Mouse (Mus musculus) thymus, postnatal 25 days (tissue): ENCODE measurements around the gene Tnr.
A peak's percentile ranks its signal among the peaks of the same experiment; 100 is the strongest.

Experiments
- DNase-seq: peaks from one replicate; pipeline ENCODE4 v3.0.0; 2022

The Tnr gene

DNA sequence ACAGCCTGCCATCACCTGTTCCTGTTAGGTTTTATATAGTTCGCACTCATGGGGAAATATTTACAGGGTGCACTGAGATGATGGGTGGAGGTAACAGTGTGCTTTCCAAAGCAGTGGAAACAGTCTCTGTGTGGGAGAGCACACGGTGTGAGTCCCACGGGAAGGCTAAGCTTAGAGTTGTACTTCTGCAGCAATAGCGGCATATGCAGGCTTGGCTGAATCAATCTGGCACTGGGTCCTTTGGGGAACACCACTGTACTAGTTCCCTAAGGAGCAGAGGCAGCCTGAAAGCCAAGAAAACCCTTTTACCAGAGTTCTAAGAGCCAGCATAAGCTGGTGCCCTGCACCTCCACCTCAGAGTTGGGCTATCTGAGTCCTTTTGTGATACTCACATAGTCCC lies 115.8 kb downstream of the Tnr start:
- no peak for DNase-seq

DNA sequence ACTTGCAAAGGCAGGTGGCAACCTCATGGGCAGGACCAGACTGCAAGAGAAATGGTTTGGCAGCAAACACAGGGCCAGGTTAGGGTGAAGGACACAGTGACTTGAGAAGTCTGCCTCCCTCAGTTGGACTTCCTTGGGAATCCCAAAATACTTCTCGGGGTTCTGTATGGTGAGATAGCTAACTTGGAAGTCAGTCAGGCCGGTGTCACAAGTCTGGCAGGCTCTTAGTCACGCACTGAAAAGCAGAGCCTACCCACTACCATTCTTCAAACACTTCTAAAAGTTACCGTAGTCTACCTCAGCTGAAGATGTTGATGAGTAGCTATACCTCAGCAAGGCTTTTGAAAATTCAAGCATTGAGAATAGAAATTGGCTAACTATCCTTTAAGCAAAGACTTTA lies 122.2 kb downstream of the Tnr start:
- no peak for DNase-seq

DNA sequence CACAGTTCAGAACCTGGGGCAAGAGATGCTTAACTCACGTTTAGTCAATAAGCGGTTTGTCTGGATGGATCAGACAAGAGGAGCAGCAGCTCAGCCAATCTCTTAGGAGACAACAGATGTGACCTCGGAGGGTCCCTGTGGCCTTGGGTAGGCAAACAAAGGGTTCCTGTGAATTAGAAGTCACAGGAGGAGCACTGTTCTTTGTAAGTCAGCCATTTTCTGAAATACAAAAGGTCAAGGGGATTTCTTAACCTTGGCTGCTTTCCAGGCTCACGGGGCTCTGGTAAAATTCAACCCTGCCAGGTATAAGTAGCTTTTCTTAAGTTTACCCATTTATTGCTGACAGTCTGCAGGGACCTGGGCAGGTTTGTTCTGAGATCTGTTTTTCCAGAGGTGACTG lies 126.9 kb downstream of the Tnr start:
- DNase-seq: no peak

DNA sequence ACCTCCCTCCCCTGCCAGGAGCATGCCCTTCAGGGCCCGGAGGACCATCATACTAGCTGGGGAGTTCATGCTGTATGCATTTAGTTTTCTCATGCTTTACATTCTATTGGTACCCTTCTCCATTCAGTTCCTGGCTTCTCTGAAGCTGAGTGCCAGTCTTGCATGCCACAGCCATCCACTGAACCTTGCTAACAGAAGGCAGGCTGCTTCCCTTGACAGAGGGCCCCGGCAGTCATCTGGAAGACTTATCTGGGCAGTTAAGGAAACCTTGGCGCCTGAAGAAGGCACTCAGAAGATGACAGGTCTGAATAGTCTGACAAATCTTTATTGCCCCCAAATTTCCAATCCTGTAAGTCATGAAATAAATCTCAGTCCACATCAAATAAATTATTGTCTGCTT lies 131.7 kb downstream of the Tnr start:
- no peak for DNase-seq

DNA sequence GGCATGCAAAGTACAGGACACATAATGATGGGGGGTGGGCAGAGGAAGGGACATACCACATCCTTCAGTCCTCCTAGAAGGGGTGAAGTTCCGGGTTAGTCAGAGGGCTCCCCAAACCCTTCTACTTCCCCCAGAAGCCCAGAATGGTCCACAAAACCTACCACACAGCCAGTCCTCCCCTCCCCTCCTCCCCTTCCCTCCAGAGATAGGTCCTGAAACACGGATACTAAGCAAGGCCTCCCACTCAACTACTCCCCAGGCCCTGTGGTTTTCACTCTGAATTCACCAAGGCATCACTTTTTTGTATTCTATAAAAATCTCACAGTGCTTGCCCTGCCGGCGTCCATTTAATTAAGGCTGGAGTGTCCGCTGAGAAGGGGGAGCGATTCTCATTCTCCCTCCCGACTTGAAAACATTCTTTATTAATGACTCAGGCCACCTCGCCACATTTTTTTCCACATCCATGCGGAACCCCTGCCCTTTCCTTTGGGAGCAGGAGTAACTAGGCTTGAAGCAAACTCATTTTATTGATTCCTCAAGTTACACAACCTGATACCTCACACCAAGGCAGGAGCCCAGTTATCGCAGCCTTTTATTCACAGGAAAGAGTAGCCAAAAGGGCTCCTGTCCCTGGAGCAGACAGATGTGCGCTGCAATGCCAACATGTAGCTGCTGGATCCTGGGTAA lies 134.4 kb downstream of the Tnr start:
- no peak for DNase-seq

DNA sequence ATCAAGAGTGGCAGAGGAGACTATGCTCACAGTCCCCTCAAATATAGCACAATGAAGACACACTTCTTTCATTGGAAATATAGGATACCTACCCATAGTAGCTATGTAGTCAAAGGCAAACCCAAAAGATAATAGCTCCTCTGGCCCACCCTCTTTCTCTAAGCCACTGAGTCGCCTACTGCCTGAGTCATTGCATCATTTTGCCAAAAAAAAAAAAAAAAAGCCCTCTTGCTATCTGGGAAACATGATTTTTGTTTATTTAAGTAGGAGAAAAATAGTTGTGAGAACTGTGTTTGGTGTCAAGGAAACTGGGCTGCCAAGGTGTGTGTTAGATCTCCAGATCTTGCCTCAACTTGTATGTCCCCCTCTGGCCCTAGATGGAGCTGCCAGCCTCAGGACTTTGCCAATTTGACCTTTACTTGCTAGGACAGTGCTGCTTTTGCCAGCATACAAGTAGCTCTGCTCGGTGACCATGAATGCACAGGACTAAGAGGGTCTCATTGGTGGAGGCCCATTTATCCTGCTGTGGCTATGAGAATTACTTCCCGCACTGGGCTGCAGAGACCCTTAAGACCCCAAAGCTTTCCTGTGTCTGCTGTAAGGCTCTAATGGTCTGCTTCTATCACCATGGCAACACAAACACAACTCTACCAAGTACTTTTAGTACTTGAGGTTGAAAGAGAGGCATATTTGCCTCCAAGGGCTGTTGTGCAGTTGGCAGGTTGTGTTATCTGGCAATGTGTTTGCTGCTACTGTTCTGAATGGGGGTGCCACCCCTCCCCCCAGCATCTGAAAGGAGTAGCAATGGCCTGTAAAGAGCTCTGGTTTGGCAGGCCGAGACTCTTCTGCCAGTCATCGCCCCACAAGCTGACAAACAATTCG lies 137.3 kb downstream of the Tnr start:
- DNase-seq: no peak

DNA sequence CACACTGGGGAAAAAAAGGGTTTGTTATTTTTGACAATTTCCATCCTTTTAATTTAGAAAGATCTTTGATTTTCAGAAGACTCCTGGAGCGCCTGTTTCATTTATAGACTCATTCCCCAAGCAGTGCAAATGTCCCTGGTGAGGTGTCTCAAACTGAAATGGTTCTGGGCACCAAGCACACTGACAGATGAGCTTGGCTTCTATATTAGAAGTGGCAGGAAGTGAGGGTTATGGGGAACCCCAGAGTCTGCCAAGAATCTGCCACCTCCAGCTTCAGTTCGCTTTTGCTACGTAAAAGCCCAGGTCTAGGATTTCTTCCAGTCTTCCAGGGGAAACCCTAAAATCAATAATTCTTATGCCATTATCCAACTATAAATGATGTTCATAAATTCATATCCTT lies 140.9 kb downstream of the Tnr start:
- DNase-seq: no peak

DNA sequence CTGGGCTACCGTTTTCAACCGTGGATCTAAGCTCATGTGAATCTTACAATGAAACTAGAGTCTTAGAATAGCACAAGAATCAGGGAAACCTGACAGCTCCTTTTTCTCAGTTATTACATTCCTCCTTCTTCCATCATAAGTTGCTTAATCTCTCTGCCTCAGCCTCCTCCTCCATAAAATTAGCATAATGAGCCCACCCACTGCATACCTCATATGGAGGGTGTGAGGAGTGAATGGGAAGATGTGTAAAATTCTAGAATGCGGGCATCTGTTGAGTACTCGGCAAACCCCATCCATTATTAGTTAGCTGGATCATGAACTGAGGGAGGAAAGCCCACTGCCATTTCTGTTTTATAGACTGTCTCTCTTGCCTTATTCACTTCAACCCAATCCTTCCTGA lies 141.4 kb downstream of the Tnr start:
- DNase-seq: no peak

DNA sequence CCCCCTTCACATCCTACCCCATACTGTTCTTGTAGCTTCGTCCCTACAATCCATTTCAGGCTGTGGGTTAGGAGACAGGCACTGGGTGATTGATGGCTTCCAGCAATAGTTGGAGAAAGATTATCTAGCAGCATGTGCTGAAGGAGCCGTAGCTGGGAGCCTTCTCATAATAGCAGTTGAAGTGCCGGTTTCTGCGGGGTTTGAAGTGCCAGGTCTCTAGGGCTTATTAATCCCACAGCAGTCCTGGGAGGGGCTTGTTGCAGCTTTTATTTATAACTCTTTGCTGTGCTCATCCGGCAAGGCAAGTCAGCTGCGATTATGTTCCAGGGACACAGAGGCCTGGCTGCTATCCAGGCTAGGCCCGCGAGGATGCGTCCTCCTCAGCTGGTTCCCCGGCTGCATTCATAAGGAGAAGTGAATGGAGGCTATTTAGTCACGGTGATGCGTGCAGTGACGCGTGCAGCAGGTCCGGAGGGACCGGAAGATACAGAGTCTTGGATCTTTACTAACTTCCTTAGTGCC lies 147.1 kb downstream of the Tnr start:
- DNase-seq: no peak

DNA sequence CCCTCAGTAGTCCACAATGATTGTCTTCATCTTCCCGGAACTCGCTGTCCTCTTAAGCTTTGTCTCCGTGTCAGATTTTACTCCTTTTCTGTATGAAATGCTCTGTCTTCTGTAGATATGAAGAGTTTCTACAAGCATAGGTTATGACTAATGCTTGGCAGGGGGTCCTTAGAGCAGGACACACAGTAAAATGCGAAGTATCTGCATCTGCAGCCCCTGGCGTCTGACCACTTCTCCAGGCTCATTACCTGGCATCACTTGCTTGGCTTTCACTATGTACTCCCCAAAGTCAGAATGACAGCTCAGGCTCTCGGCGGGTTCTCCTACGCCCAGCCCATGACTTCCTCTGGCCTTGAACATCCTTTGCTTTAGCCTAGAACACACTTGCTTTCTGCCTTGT lies 147.6 kb downstream of the Tnr start:
- DNase-seq: no peak

DNA sequence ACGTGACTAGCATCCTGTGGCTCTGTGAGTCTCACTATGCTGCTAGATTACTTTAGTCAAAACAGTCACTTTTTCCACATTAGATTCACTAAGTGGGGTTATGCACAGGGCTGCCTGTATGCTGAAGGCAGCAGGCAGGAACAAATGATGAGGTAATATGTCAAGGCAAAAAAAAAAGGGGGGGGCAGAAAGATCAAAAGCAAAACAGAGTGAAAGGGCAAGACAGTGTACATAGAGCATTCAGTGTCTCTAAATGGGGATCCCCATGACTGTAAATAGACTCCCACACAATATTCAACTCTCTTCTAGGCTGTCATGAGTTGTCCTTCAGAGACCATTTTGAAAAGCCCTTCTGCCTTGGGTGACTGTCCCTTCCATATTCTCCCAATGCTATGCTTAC lies 150.7 kb downstream of the Tnr start:
- DNase-seq: no peak

DNA sequence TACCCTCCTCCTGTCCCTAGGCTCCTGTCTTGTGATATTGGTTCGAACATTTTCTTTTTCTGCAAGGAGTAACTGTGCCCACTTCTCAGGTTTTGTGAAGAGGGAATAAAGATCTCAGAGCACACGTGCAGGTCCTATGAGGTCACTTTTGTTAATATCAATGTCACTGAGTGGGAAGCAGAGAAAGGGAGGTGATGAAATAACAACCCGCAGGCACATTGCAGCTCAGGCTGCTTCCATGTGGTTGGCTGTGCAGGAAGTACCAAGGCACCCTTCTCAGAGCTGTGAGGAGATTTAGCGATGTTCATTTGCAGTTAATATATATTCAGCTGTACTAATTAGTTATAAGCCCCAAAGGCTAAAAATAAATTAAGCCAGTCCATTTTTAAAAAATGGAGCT lies 151.9 kb downstream of the Tnr start:
- DNase-seq: no peak

DNA sequence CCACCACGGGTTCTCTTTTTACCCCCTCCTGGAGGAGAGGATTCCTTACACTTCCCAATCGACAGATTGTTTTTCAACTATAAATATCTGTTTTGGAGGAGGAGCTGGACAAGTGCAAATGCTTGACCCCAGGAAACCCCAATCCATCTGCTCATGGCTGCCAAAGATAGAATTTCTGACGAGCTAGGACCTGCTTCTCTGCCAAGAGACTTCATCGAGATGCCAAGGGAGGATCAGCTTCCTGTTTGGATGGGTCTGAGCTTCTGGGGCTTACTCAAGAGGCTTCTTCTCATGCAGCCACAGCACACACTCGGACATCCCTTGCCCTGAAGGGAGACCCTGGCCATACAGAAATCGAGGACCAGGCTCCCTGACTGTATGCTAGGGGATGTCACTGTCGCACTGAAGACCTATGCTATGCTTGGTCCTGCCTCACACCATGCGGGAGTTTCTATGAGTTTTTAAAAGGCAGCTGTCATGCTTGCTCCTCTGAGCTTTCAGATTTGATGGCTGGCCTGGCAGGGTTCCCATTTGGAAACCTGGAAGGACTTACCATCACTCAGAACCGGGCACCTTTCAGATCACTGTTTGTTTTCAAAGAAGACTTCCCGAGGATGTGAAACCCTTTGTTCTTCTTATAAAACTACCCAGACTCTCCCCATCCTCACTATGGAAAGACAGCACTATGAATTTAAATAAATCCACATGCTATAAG lies 154.8 kb downstream of the Tnr start:
- DNase-seq: no peak

DNA sequence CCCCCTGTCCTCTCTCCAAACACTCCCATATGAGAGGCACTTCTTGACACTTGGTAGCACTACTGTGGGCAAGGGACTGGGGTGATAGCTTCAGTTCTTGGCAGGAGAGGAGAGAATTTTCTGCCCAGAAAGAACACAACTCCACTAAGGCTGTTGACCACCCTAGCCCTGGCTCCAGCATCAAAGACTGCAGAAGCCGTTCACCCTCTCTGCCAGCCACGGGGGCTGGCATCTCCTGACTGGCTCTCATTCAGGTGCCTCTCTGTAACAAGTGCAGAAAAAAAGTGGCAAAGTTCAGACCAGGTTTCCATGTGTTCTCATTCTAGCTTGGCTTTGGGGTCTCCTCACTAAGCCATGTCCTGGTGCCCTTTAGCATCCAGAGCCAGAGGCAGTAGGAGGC lies 157.7 kb downstream of the Tnr start:
- no peak for DNase-seq

DNA sequence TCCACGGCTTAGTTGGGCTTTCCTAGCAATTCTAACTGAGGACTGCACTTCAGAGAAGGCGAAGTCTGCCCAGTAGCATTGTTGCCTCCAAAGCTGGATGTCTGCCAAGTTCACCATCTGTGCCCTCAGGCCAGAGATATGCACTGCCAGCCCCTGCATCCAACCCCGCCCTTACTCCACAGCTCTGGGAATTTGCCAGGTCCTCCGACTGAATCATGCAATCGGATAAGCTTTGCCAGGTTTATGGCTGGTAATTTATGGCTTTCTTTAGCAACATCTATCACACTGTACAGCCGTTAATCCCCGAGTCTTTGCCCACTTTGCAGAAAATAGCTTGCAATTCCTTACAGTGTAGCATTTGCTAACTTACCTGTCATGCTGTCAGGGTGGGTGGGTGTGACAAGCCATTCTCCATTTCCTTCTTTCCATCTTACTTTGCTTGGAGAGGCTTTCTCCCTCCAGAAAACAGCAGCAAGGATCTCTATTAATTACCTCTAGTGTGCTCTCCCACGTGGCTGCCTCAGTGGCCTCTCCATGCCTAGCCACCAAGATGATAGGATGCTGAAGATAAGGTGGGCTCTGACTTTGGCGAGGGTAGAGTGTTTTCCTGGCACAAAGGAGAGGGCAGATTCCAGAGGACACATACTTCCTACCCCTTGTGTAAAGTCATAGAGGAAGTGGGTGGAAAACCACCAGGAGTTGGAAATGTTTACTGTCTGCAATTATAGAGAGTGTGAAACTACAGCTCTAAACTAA lies 163.1 kb downstream of the Tnr start:
- no peak for DNase-seq

DNA sequence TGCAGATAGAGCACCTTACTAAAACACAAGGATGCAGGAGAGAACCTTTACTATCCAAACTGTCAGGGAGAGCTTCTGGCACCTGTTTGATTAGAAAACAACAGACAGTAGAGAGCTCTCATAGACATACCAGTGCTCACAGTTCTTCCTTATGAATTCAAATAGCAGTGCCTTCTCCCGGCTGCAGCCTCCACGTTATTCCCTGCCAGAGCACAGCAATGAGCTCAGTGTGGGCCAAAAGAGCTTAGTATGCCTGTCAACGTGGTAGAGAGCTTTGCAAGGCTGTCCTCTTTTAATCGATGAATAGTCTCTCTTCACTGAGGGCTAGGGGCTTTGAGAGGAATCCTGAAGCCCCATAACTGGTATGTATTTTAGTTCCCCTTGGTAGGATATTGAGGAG lies 173.1 kb downstream of the Tnr start:
- no peak for DNase-seq

DNA sequence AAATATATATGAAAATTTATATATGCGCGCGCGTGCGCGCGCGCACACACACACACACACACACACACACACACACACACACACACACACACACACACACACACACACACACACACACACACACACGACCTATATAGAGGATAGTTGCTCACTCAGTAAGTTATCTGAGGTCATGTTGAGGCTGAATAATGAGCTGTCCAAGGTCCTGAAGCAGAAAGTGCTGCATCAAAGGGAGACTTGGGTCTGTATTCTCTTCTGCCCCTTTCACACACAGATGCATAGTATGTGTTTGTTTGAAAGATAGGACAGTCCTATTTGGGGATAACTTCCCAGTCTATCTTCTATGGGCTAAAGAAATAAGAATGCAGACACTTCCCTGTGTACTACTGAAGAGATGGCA lies 178.5 kb downstream of the Tnr start:
- peak; percentile 6 for DNase-seq

DNA sequence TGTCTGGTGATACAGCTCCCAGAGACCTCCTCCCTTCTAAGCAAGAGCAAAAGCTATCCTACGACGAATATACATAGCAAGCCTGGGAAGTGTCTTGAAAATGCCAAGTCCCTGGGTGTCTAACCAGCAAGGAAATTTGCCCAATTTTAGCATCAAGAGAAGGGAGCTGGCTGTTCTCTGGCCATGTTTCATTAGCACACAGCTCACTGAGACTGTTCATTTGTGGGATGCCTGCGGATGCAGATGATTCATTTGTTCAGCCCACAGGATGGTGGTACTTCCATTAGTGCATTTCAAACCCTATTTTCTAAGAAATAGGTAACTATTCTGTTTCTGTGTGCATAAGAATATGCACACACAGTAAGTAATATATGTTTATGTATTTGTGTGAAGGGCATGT lies 181.4 kb downstream of the Tnr start:
- DNase-seq: no peak

DNA sequence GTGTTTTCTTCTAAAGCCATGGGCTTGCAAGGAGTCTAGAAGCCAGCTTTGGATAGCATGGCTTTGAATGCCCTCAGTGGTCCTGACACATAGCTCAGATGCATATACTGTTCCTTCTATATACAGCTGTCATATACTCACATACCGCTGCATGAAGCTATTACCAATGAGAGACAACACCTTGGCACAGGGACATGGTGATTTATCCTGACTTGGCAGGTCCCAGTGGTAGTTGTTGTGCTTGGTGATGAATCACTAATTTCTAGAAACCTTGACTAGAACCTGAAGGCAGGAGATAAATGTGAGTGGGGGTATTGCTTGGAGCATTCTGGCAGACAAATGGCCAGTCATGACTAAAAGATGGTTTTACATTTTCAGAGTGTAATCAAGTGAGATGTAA lies 192.7 kb downstream of the Tnr start:
- DNase-seq: no peak

DNA sequence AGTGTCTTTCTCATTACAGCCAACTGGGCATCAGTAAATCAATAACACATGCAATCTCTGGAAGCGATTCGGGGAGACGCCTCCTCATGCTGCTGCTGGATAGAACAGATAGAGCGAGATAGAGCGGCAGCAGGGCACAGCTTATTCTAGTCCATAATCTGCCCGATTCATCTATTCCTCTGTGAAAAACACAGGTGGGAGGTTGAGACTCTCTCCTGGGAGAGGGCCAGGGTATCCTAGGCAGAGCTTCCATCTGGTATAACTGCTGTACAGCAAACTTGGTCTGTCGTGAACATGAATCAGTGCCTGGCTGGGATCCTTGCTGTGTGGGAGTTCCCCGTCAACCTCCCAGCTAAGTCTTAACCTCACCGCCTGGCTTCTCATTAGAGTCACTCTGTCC lies 193.4 kb downstream of the Tnr start:
- DNase-seq: no peak

DNA sequence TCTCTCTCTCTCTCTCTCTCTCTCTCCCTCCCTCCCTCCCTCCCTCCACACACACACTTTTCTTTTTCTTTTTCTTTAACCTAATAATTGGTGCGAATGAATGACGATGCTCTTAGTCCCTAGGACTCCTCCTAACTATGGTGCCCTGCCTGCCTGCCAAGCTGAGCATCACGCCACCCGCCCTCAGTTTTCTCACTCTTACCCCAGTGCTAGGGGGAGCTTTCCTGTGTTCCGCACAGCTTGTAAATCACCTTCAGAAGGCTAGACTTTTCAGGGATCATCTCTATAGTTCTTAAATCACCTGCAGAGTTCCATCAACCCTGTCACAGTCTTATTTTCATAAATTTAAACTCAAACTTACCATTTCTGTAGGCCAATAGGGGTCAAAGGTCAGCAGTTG lies 200.2 kb downstream of the Tnr start:
- no peak for DNase-seq

DNA sequence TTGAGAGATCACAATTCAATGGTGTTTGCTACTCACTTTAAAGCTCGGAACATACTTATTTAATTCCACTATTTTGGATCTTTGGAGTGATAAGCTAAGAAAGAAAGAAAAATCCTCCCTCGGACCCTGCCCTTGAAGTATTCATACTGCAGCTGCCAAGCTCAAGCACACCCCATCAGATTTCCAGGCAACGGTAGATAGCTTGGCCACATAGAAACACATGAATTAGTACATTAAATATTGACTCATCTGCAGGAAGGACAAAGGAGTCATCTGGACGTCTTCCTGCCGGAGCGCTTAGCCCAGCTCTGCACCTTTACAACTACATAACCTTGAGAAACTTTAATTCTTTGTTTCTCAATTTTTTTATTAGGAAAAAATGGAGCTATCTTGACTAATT lies 205.7 kb downstream of the Tnr start:
- DNase-seq: no peak

DNA sequence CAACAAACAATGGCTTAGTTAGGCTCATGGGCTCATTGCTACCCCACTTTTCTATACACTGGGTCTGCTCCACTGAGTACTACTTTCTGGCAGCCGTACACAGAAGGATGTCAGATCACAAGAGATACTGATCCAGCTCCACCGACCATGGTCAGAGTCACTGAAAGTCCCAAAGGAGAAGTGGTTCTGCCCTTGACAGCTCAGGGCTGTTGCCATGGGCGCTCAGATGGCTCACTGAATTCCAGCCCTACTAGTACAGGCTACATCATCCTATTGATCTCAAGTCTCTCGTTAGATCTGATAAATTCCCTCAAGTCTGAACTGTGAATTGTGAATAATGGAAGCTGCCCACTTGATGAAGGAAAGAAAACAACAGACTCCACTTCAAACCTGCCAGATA lies 207.3 kb downstream of the Tnr start:
- no peak for DNase-seq
